Mouse (Mus musculus) midbrain, postnatal 0 days (tissue): ENCODE data around the gene Trhr2. TPM values are rescaled to one million over a fixed set of nuclear protein-coding genes. Genes with fewer than 3 reads are reported as not detected.

Experiments
- ATAC-seq: fragments of 200-750 bp; cut with Nextera tagmentation; 2 replicates; pipeline ENCODE4 v1.8.0; 2017; ENCODE audit warnings: moderate number of reproducible peaks, mild to moderate bottlenecking, moderate TSS enrichment, moderate library complexity; ENCODE audit not compliant: low FRiP score
- DNase-seq: peaks from one replicate; pipeline ENCODE4 v3.0.0-alpha.2; 2015; ENCODE audit warnings: low spot score
- H3K27ac ChIP-seq: fragments of 300-500 bp; sonication (generic); 2 replicates; pipeline ENCODE4 v1.5.1; 2014; ENCODE audit warnings: low read depth, mild to moderate bottlenecking, low read length, mixed read lengths
- H3K27me3 ChIP-seq: fragments of 300-500 bp; sonication (generic); 2 replicates; pipeline ENCODE4 v1.6.1; 2014; ENCODE audit warnings: low read length, control low read depth, mixed read lengths; ENCODE audit not compliant: insufficient read depth
- H3K36me3 ChIP-seq: fragments of 300-500 bp; sonication (generic); 2 replicates; pipeline ENCODE4 v1.6.1; 2014; ENCODE audit warnings: low read length, control low read depth, mixed read lengths; ENCODE audit not compliant: insufficient read depth
- H3K4me1 ChIP-seq: fragments of 300-500 bp; sonication (generic); 2 replicates; pipeline ENCODE4 v1.6.1; 2014; ENCODE audit warnings: mild to moderate bottlenecking, control low read depth, antibody characterized with exemption, low read length, mixed read lengths; ENCODE audit not compliant: insufficient read depth
- H3K4me2 ChIP-seq: fragments of 300-500 bp; sonication (generic); 2 replicates; pipeline ENCODE4 v1.6.1; 2014; ENCODE audit warnings: low read depth, mild to moderate bottlenecking, low read length, mixed read lengths; ENCODE audit not compliant: poor library complexity, severe bottlenecking
- H3K4me3 ChIP-seq: fragments of 300-500 bp; sonication (generic); 2 replicates; pipeline ENCODE4 v1.5.1; 2014; ENCODE audit warnings: low read depth, mild to moderate bottlenecking, low read length, moderate library complexity
- H3K9ac ChIP-seq: fragments of 300-500 bp; sonication (generic); replicated peaks from 2 replicates; pipeline ENCODE4 v1.6.1; 2014; ENCODE audit warnings: mild to moderate bottlenecking, low read length, moderate library complexity, mixed read lengths; ENCODE audit not compliant: poor library complexity, severe bottlenecking
- H3K9me3 ChIP-seq: fragments of 300-500 bp; sonication (generic); 2 replicates; pipeline ENCODE4 v1.6.1; 2016; ENCODE audit warnings: low read length, control low read depth
- CTCF ChIP-seq: IDR thresholded peaks from 2 replicates; pipeline ENCODE4 v1.5.1; 2016; ENCODE audit warnings: antibody characterized with exemption, mild to moderate bottlenecking
- WGBS: fragments of 180-500 bp; shearing (Covaris S2); extraction: QIAGEN DNeasy Blood & Tissue Kit; methylation state at CpG from one replicate; pipeline ENCODE4 v1.1.7; 2014; 5-methylcytosine and 5-hydroxymethylcytosine counted together
- polyA plus RNA-seq: library from polyadenylated mRNA; unstranded; fragments of >200 nt; fragmentation: Nextera tagmentation; extraction: Ambion mirVana; gene quantifications from 2 replicates; pipeline ENCODE4 v1.2.1, GENCODE M21; 2015
- total RNA-seq: library from RNA; depleted of rRNA; stranded (reverse); fragments of >200 nt; gene quantifications from 2 replicates; pipeline ENCODE4 v1.2.3, GENCODE M21; 2014

Trhr2 gene
- total and polyA plus RNA-seq, 2 experiments from 2014 or later, result 0.15 to 0.93 TPM

GRCm38 (mm10) chr8:122317918-122318475 lies 42.5 kb downstream of the Trhr2 start:
- H3K27ac ChIP-seq, result no peak overlapping the region
- no peak overlapping the region for H3K4me2 ChIP-seq
- 51% methylated on average over 8 of the region's 8 CpGs for WGBS
- no peaks in the 10 kb centered on the region for H3K36me3 ChIP-seq
- no peak for ATAC-seq
- H3K4me1 ChIP-seq, result no peaks in the 10 kb centered on the region
- no peaks in the 10 kb centered on the region for H3K9me3 ChIP-seq
- H3K9ac ChIP-seq, result no peak overlapping the region
- DNase-seq, result no peak
- no peak overlapping the region for H3K4me3 ChIP-seq
- H3K27me3 ChIP-seq, result no peaks in the 10 kb centered on the region
- no peak for TF ChIP-seq CTCF

DNA sequence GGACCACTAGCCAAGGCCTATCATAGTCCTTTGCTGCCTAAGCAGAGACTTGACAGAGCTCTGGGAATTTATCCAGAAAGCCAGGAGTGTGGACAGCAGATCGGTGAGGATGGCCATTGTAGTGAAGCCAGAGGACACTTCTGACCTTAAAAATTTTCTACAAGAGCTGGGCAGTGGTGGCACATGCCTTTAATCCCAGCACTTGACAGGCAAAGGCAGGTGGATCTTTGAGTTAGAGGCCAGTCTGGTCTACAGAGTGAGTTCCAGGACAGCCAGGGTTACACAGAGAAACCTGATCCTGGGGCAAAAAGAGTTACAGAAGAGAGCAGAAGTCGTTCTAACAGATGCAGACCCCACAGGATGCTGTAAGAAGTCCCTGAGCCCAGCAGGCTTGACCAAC lies 44.1 kb downstream of the Trhr2 start:
- no peaks in the 10 kb centered on the region for H3K27me3 ChIP-seq
- H3K4me2 ChIP-seq, result no peak overlapping the region
- DNase-seq (no peak), ATAC-seq (no peak)
- no peaks in the 10 kb centered on the region for H3K4me1 ChIP-seq
- no peaks in the 10 kb centered on the region for H3K36me3 ChIP-seq
- TF ChIP-seq CTCF, result no peak
- no peak overlapping the region for H3K27ac ChIP-seq
- H3K9ac ChIP-seq, result no peak overlapping the region
- H3K4me3 ChIP-seq, result no peak overlapping the region
- H3K9me3 ChIP-seq, result no peaks in the 10 kb centered on the region
- 72% methylated on average over 2 of the region's 2 CpGs for WGBS

- Histone ChIP-seq H3K9me3 (no peaks in the 10 kb centered on the region), H3K9ac (no peak overlapping the region), H3K4me1 (no peaks in the 10 kb centered on the region), H3K27ac (no peak overlapping the region), H3K4me3 (no peak overlapping the region), H3K36me3 (no peaks in the 10 kb centered on the region), H3K4me2 (no peak overlapping the region), H3K27me3 (no peaks in the 10 kb centered on the region)
- WGBS, result 61% methylated on average over 13 of the region's 13 CpGs
- DNase-seq (no peak), ATAC-seq (no peak)
- TF ChIP-seq CTCF, result no peak
Observed at GRCm38 (mm10) chr8:122314899-122315496, 45.5 kb downstream of the Trhr2 start.

DNA sequence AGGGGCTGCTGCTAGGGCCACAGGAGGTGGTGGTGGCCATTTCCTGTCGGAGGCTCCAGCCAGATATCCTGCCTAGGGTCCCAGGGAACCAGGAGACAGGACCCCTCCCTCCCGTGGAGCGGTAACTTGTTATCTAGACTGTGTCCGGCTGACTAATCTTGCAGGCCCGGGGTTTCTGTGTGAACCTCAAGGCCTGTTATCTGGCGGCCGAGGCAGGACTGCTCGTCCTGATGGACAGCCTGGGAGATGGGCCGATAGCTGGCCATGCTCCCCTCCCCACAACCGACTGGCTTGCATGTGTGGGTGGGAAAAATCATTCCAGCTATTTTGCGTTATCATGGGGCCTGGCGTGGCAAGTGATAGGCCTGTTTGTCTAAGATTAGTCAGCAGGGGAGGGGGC lies 47.2 kb downstream of the Trhr2 start:
- Histone ChIP-seq H3K27me3 (no peaks in the 10 kb centered on the region), H3K36me3 (no peaks in the 10 kb centered on the region), H3K4me3 (no peak overlapping the region), H3K4me1 (no peaks in the 10 kb centered on the region), H3K9me3 (no peaks in the 10 kb centered on the region), H3K27ac (no peak overlapping the region), H3K4me2 (no peak overlapping the region), H3K9ac (no peak overlapping the region)
- no peak for TF ChIP-seq CTCF
- no peak for ATAC-seq
- 72% methylated on average over 12 of the region's 12 CpGs for WGBS
- no peak for DNase-seq

DNA sequence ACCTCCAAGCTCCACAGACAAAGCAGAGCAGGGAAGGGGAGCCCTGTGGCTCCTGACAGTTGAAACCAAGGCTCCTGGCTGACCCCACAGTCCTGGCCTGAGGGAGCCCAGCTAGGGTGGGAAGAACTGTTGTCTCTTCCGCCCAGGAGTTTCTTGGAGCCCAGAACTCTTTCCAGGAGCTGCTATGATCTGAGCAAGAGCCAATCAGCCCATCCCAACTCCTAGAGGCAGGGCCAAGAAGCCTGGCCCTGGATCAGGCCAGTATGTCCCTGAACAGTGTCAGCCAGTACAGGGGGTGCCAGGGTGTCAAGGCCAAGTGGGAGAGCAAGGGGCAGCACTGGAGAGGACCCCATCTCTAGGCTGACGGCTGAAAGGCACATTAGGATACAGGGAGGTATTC lies 48.0 kb downstream of the Trhr2 start:
- DNase-seq (no peak), ATAC-seq (no peak)
- H3K27ac ChIP-seq, result no peak overlapping the region
- TF ChIP-seq CTCF, result no peak
- H3K27me3 ChIP-seq, result no peaks in the 10 kb centered on the region
- H3K9me3 ChIP-seq, result no peaks in the 10 kb centered on the region
- no peaks in the 10 kb centered on the region for H3K36me3 ChIP-seq
- H3K4me3 ChIP-seq, result no peak overlapping the region
- H3K4me1 ChIP-seq, result no peaks in the 10 kb centered on the region
- 81% methylated on average over 2 of the region's 2 CpGs for WGBS
- H3K4me2 ChIP-seq, result no peak overlapping the region
- H3K9ac ChIP-seq, result no peak overlapping the region

GRCm38 (mm10) chr8:122311115-122311514 lies 49.4 kb downstream of the Trhr2 start:
- WGBS, result 85% methylated on average over 2 of the region's 2 CpGs
- no peaks in the 10 kb centered on the region for H3K27me3 ChIP-seq
- ATAC-seq (no peak), DNase-seq (no peak)
- no peaks in the 10 kb centered on the region for H3K36me3 ChIP-seq
- H3K9me3 ChIP-seq, result no peaks in the 10 kb centered on the region
- no peak overlapping the region for H3K4me3 ChIP-seq
- H3K27ac ChIP-seq, result no peak overlapping the region
- no peak overlapping the region for H3K9ac ChIP-seq
- H3K4me1 ChIP-seq, result no peaks in the 10 kb centered on the region
- H3K4me2 ChIP-seq, result no peak overlapping the region
- no peak for TF ChIP-seq CTCF
